Comparison of ENCODE assay signal across 9 mouse cellular contexts in the genomic region with DNA sequence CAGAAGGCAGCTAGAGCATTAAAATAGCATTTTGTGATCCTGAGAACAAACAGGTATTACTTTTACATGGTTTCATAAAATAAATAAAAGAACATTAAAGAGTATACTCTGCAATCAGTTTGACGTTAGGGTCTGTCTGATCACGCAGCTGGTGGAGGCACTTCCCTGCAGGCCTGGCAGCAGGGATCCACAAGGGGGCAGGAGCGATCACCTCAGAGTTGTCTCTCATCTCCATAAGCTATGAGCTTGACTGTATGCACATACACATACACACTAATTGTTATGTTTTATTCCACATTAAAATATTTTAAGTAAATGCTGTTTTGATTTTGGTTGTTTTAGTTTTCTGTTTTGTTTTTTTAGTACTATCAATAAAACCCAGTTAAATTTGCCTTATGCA. TPM values are rescaled to one million over a fixed set of nuclear protein-coding genes. Genes with fewer than 3 reads are reported as not detected.
DNase-seq lines count a peak whose midpoint lies in the region; ATAC-seq and TF ChIP-seq lines count a peak whose summit lies in the region.
"Had no signal": no experiment of that assay in that cellular context is flagged by ENCODE, and none has a peak within 500 bp of the region (broad histone marks: within the 10 kb centered on the region; RNA-seq: fewer than 3 reads in every experiment).

No protein-coding gene starts in this region.

- H3K36me3 ChIP-seq in hindbrain, embryonic 11.5 days (ENCODE audit: control insufficient read depth, insufficient read depth, low read length): no peaks in the 10 kb centered on the region
- H3K36me3 ChIP-seq in hindbrain, embryonic 13.5 days: no peaks in the 10 kb centered on the region
- no peaks in the 10 kb centered on the region for H3K36me3 ChIP-seq in forebrain, postnatal 0 days (ENCODE audit: insufficient read depth)
- H3K36me3 ChIP-seq: limb, embryonic 15.5 days had no signal

- no peaks in the 10 kb centered on the region for H3K27me3 ChIP-seq in hindbrain, embryonic 11.5 days (ENCODE audit: control insufficient read depth, insufficient read depth, low read length)
- H3K27me3 ChIP-seq in hindbrain, embryonic 13.5 days: no peaks in the 10 kb centered on the region
- no peaks in the 10 kb centered on the region for H3K27me3 ChIP-seq in forebrain, postnatal 0 days (ENCODE audit: insufficient read depth, low read length)
- H3K27me3 ChIP-seq: limb, embryonic 15.5 days had no signal

- H3K9me3 ChIP-seq in hindbrain, embryonic 11.5 days (ENCODE audit: control insufficient read depth, low read length): no peaks in the 10 kb centered on the region
- no peaks in the 10 kb centered on the region for H3K9me3 ChIP-seq in hindbrain, embryonic 13.5 days
- H3K9me3 ChIP-seq in forebrain, postnatal 0 days (ENCODE audit: low read length): no peaks in the 10 kb centered on the region
- H3K9me3 ChIP-seq: limb, embryonic 15.5 days had no signal

- peak; percentile 63 for ATAC-seq in hindbrain, embryonic 11.5 days (ENCODE audit: low FRiP score)
- no peak for ATAC-seq in hindbrain, embryonic 13.5 days (ENCODE audit: low FRiP score)
- peak; percentile 86 for ATAC-seq in CD4-positive, CD25-positive, alpha-beta regulatory T cell, adult 4 months
- ATAC-seq in forebrain, postnatal 0 days: 0 out of 2 replicates have a peak, but pooled peaks have one; percentile 58
- ATAC-seq in megakaryocyte progenitor cell, adult 5-6 weeks (replicated peaks; ENCODE audit: poor library complexity): peak; percentile 97

- no peak overlapping the region for H3K27ac ChIP-seq in hindbrain, embryonic 11.5 days (ENCODE audit: low read depth, low read length)
- H3K27ac ChIP-seq in hindbrain, embryonic 13.5 days: no peak overlapping the region
- no peak overlapping the region for H3K27ac ChIP-seq in forebrain, postnatal 0 days (ENCODE audit: low read depth, low read length)
- H3K27ac ChIP-seq: limb, embryonic 15.5 days had no signal

- no peak overlapping the region for H3K4me2 ChIP-seq in hindbrain, embryonic 11.5 days (replicated peaks; ENCODE audit: low read depth, low read length)
- H3K4me2 ChIP-seq in hindbrain, embryonic 13.5 days: no peak overlapping the region
- H3K4me2 ChIP-seq in forebrain, postnatal 0 days (ENCODE audit: low read depth): no peak overlapping the region
- H3K4me2 ChIP-seq: limb, embryonic 15.5 days had no signal

- H3K4me3 ChIP-seq in hindbrain, embryonic 11.5 days (ENCODE audit: low read depth, low read length): no peak overlapping the region
- H3K4me3 ChIP-seq in hindbrain, embryonic 13.5 days: no peak overlapping the region
- H3K4me3 ChIP-seq in forebrain, postnatal 0 days (ENCODE audit: low read depth, low read length): no peak overlapping the region
- H3K4me3 ChIP-seq: limb, embryonic 15.5 days had no signal

- peak; percentile 80 for TF ChIP-seq CTCF in brain, embryonic 14.5 days (IDR thresholded peaks at IDR 0.05; ENCODE audit: borderline replicate concordance, extremely low read depth, insufficient read depth, insufficient read length)
- TF ChIP-seq CTCF in forebrain, postnatal 0 days (IDR thresholded peaks at IDR 0.05; ENCODE audit: low read depth): peak; percentile 63

- 21% methylated on average over 3 of the region's 3 CpGs for WGBS in hindbrain, embryonic 11.5 days
- WGBS in hindbrain, embryonic 13.5 days: 20% methylated on average over 3 of the region's 3 CpGs
- 20% methylated on average over 3 of the region's 3 CpGs for WGBS in forebrain, postnatal 0 days

- TF ChIP-seq POLR2A in brain, embryonic 14.5 days (IDR thresholded peaks at IDR 0.05; ENCODE audit: borderline replicate concordance, extremely low read depth, insufficient read depth, insufficient read length, poor library complexity, severe bottlenecking): no peak

- DNase-seq in hindbrain, embryonic 11.5 days (ENCODE audit: low spot score): peak; percentile 60
- DNase-seq in brain, embryonic 14.5 days (ENCODE audit: low read depth): peak; percentile 56
- DNase-seq in forebrain, postnatal 0 days: peak; percentile 11
- peak; percentile 63 to 88 for DNase-seq in kidney, postnatal 36 days
- DNase-seq in spleen, postnatal 4 days (ENCODE audit: low spot score in 2 of 2): peak; percentile 72 to 88

- H3K9ac ChIP-seq in hindbrain, embryonic 11.5 days (ENCODE audit: low read depth, low read length): no peak overlapping the region
- no peak overlapping the region for H3K9ac ChIP-seq in hindbrain, embryonic 13.5 days
- no peak overlapping the region for H3K9ac ChIP-seq in forebrain, postnatal 0 days
- H3K9ac ChIP-seq: limb, embryonic 15.5 days had no signal

- no peaks in the 10 kb centered on the region for H3K4me1 ChIP-seq in hindbrain, embryonic 11.5 days (replicated peaks; ENCODE audit: control insufficient read depth, insufficient read depth, low read length)
- no peaks in the 10 kb centered on the region for H3K4me1 ChIP-seq in hindbrain, embryonic 13.5 days (replicated peaks)
- no peaks in the 10 kb centered on the region for H3K4me1 ChIP-seq in forebrain, postnatal 0 days (ENCODE audit: insufficient read depth)
- H3K4me1 ChIP-seq: limb, embryonic 15.5 days had no signal

RNA-seq across cellular contexts. Expression of a gene that starts 34.8 kb away (rescaled TPM):
- polyA plus RNA-seq in hindbrain, embryonic 11.5 days (2014; fragmentation: Nextera tagmentation; extraction: Ambion mirVana): 15.8 and 20.0 TPM in 2 replicates
- 26.4 and 27.6 TPM in 2 replicates for polyA plus RNA-seq in hindbrain, embryonic 13.5 days (2015; fragmentation: Nextera tagmentation; extraction: Ambion mirVana)
- polyA plus RNA-seq in CD4-positive, CD25-positive, alpha-beta regulatory T cell, adult 4 months (2017; shearing (Covaris generic)): 100 to 1,000 TPM; 268 to 348 TPM
- 30.4 and 40.7 TPM in 2 replicates for polyA plus RNA-seq in brain, embryonic 14.5 days (2012; rRNA removed)
- 117 and 140 TPM in 2 replicates for total RNA-seq in forebrain, postnatal 0 days (2014; rRNA removed)
- polyA plus RNA-seq in forebrain, postnatal 0 days (2015; fragmentation: Nextera tagmentation; extraction: Ambion mirVana): 19.0 and 27.4 TPM in 2 replicates
- 122 and 143 TPM in 2 replicates for total RNA-seq in megakaryocyte progenitor cell, adult 5-6 weeks (2015)
- 149 and 173 TPM in 2 replicates for total RNA-seq in megakaryocyte progenitor cell, adult 5-6 weeks (2017)

Comparison
In these comparisons a context has a peak if more than half of its experiments do, and no peak if none do; other contexts are left out.
1. DNase-seq: peak in every context shown above with its lines; median percentile 80 in spleen, postnatal 4 days; 76 in kidney, postnatal 36 days; 60 in hindbrain, embryonic 11.5 days; 56 in brain, embryonic 14.5 days; 11 in forebrain, postnatal 0 days.